Mouse (Mus musculus) right cerebral cortex, postnatal 10 days (tissue): ENCODE measurements around the gene Rab3b.

Experiments used
- DNase-seq, 2 experiments: peaks; one replicate each; pipeline ENCODE4 v3.0.0; 2021; ENCODE audit warnings: low spot score in 2 of 2

Rab3b gene

GRCm38 (mm10) chr4:108890876-108891275 is 12.0 kb downstream of the Rab3b start:
- DNase-seq = no peak

- no peak for DNase-seq
Observed at GRCm38 (mm10) chr4:108900421-108900820, 21.6 kb downstream of the Rab3b start.

- DNase-seq = no peak
Observed at GRCm38 (mm10) chr4:108902886-108903285, 24.0 kb downstream of the Rab3b start.

- no peak for DNase-seq
Observed at GRCm38 (mm10) chr4:108903346-108903745, 24.5 kb downstream of the Rab3b start.

GRCm38 (mm10) chr4:108904076-108904475 is 25.2 kb downstream of the Rab3b start:
- DNase-seq = no peak

GRCm38 (mm10) chr4:108904790-108905189 is 25.9 kb downstream of the Rab3b start:
- no peak for DNase-seq

- DNase-seq = peak in 1 of 2 experiments; percentile 32
Observed at GRCm38 (mm10) chr4:108905859-108906258, 27.0 kb downstream of the Rab3b start.

GRCm38 (mm10) chr4:108907475-108907874 is 28.6 kb downstream of the Rab3b start:
- peak in 1 of 2 experiments; percentile 10 for DNase-seq

GRCm38 (mm10) chr4:108909872-108910425 is 31.1 kb downstream of the Rab3b start:
- DNase-seq = no peak

- no peak for DNase-seq
Observed at GRCm38 (mm10) chr4:108911866-108912265, 33.0 kb downstream of the Rab3b start.

GRCm38 (mm10) chr4:108913180-108913579 is 34.3 kb downstream of the Rab3b start:
- DNase-seq = peak in 1 of 2 experiments; percentile 9

- no peak for DNase-seq
Observed at GRCm38 (mm10) chr4:108914391-108914790, 35.5 kb downstream of the Rab3b start.

- no peak for DNase-seq
Observed at GRCm38 (mm10) chr4:108915101-108915500, 36.2 kb downstream of the Rab3b start.

GRCm38 (mm10) chr4:108917654-108918053 is 38.8 kb downstream of the Rab3b start:
- DNase-seq = no peak

- peak in 1 of 2 experiments; percentile 20 for DNase-seq
Observed at GRCm38 (mm10) chr4:108927945-108928344, 49.1 kb downstream of the Rab3b start.

GRCm38 (mm10) chr4:108933163-108933562 is 54.3 kb downstream of the Rab3b start:
- DNase-seq = no peak

GRCm38 (mm10) chr4:108934856-108935255 is 56.0 kb downstream of the Rab3b start:
- no peak for DNase-seq

GRCm38 (mm10) chr4:108937848-108938771 is 59.2 kb downstream of the Rab3b start:
- DNase-seq = peak; percentile 58 to 69

GRCm38 (mm10) chr4:108940681-108941473 is 62.0 kb downstream of the Rab3b start:
- DNase-seq = no peak

- no peak for DNase-seq
Observed at GRCm38 (mm10) chr4:108942171-108942570, 63.3 kb downstream of the Rab3b start.

- no peak for DNase-seq
Observed at GRCm38 (mm10) chr4:108942986-108943720, 64.3 kb downstream of the Rab3b start.
